In genomic region chr3:95142617-95143011, GRCm38 (mm10) we compare ENCODE assay signal across 8 mouse cellular contexts. TPM values are rescaled to one million over a fixed set of nuclear protein-coding genes. Genes with fewer than 3 reads are reported as not detected.
DNase-seq lines count a peak whose midpoint lies in the region; ATAC-seq and TF ChIP-seq lines count a peak whose summit lies in the region.

No protein-coding gene starts in this region.

- H3K4me3 ChIP-seq in heart, embryonic 10.5 days = no peak overlapping the region
- no peak overlapping the region for H3K4me3 ChIP-seq in heart, adult 2 months
- H3K4me3 ChIP-seq in midbrain, postnatal 0 days (ENCODE audit: low read depth, low read length) = no peak overlapping the region

- peak; percentile 99 for TF ChIP-seq CTCF in heart, adult 2 months (IDR thresholded peaks at IDR 0.05)
- peak; percentile 92 for TF ChIP-seq CTCF in midbrain, postnatal 0 days (IDR thresholded peaks at IDR 0.05)

- no peak overlapping the region for H3K27ac ChIP-seq in heart, embryonic 10.5 days
- H3K27ac ChIP-seq in heart, adult 2 months = no peak overlapping the region
- H3K27ac ChIP-seq in midbrain, postnatal 0 days (ENCODE audit: low read depth, low read length) = no peak overlapping the region

- no peaks in the 10 kb centered on the region for H3K9me3 ChIP-seq in heart, embryonic 10.5 days
- H3K9me3 ChIP-seq in midbrain, postnatal 0 days (ENCODE audit: low read length) = no peaks in the 10 kb centered on the region

- H3K9ac ChIP-seq in heart, adult 2 months (ENCODE audit: low read depth, low read length) = no peak overlapping the region
- H3K9ac ChIP-seq in midbrain, postnatal 0 days (replicated peaks; ENCODE audit: low read length, poor library complexity, severe bottlenecking) = no peak overlapping the region

- intact Hi-C loops in heart, adult 2 months (cut with DNase I) = loop anchor here (1.0 to 5.0 kb wide), 5 partner anchors 18 to 121 kb away; partner anchors contain the start of genes Gabpb2, Psmd4 and Sema6c

- peak; percentile 90 to 96 for DNase-seq in heart, adult 18-20 months
- no peak for DNase-seq in heart, embryonic 10.5 days (ENCODE audit: low spot score)
- DNase-seq in embryo, embryonic 9.5 days (ENCODE audit: extremely low spot score) = peak; percentile 81
- DNase-seq in heart, adult 2 months = peak; percentile 88 to 92
- DNase-seq in kidney, adult 9 months = peak; percentile 94
- DNase-seq in liver = peak; percentile 85
- peak; percentile 71 for DNase-seq in midbrain, postnatal 0 days (ENCODE audit: low spot score)
- DNase-seq in spleen, postnatal 10 days (ENCODE audit: low spot score in 2 of 2) = peak; percentile 86 to 93

- peak; percentile 91 for TF ChIP-seq EP300 in heart, adult 2 months (IDR thresholded peaks at IDR 0.05; ENCODE audit: insufficient read depth, low read depth, low read length)

- 10% methylated on average over 5 of the region's 5 CpGs for WGBS in heart, embryonic 10.5 days
- WGBS in heart, adult 2 months = 4% methylated on average over 5 of the region's 5 CpGs
- WGBS in midbrain, postnatal 0 days = 14% methylated on average over 5 of the region's 5 CpGs

- H3K4me2 ChIP-seq in midbrain, postnatal 0 days (ENCODE audit: low read depth, low read length, poor library complexity, severe bottlenecking) = no peak overlapping the region

- H3K79me2 ChIP-seq in heart, adult 2 months (replicated peaks; ENCODE audit: control insufficient read depth, insufficient read depth, low read length) = no peaks in the 10 kb centered on the region

- TF ChIP-seq POLR2A in heart, adult 2 months (IDR thresholded peaks at IDR 0.05; ENCODE audit: insufficient read depth, low read depth, low read length) = 0 out of 2 replicates have a peak, but pooled peaks have one; percentile 17

- peaks cover 10% of the 10 kb centered on the region for H3K4me1 ChIP-seq in heart, embryonic 10.5 days
- no peaks in the 10 kb centered on the region for H3K4me1 ChIP-seq in heart, adult 2 months (ENCODE audit: control insufficient read depth, insufficient read depth, low read length)
- H3K4me1 ChIP-seq in midbrain, postnatal 0 days (ENCODE audit: insufficient read depth, low read length) = no peaks in the 10 kb centered on the region

- ATAC-seq in midbrain, postnatal 0 days (ENCODE audit: low FRiP score) = peak; percentile 58; the same call in 1 of the 2 replicates

- H3K27me3 ChIP-seq in heart, embryonic 10.5 days (ENCODE audit: insufficient read depth, poor library complexity, severe bottlenecking) = no peaks in the 10 kb centered on the region
- no peaks in the 10 kb centered on the region for H3K27me3 ChIP-seq in heart, adult 2 months (ENCODE audit: control insufficient read depth, insufficient read depth, low read length)
- H3K27me3 ChIP-seq in midbrain, postnatal 0 days (ENCODE audit: insufficient read depth, low read length) = no peaks in the 10 kb centered on the region

- peaks cover 16% of the 10 kb centered on the region for H3K36me3 ChIP-seq in heart, embryonic 10.5 days
- H3K36me3 ChIP-seq in heart, adult 2 months (ENCODE audit: control insufficient read depth, insufficient read depth, low read length) = no peaks in the 10 kb centered on the region
- peaks cover 14% of the 10 kb centered on the region for H3K36me3 ChIP-seq in midbrain, postnatal 0 days (ENCODE audit: insufficient read depth, low read length)

RNA-seq across cellular contexts. Expression of gene Tnfaip8l2, which starts 0.5 kb away (rescaled TPM):
- total RNA-seq in heart, adult 18-20 months (2021) = 1 to 10 TPM; 2.2 to 2.6 TPM
- polyA plus RNA-seq in heart, embryonic 10.5 days (2016; fragmentation: Nextera tagmentation; extraction: Ambion mirVana) = 0.21 and 1.2 TPM in 2 replicates
- total RNA-seq in heart, adult 2 months (2021) = 1 to 10 TPM; 1.5 to 2.1 TPM
- 3.3 and 4.9 TPM in 2 replicates for polyA plus RNA-seq in heart, adult 2 months (2012; rRNA removed)
- total RNA-seq in midbrain, postnatal 0 days (2014; rRNA removed) = 0.93 and 1.2 TPM in 2 replicates
- 2.2 and 2.8 TPM in 2 replicates for polyA plus RNA-seq in midbrain, postnatal 0 days (2015; fragmentation: Nextera tagmentation; extraction: Ambion mirVana)

RNA-seq across cellular contexts. Expression of gene Lysmd1, which starts 8.7 kb away (rescaled TPM):
- 1 to 10 TPM; 4.5 to 4.7 TPM for total RNA-seq in heart, adult 18-20 months (2021)
- polyA plus RNA-seq in heart, embryonic 10.5 days (2016; fragmentation: Nextera tagmentation; extraction: Ambion mirVana) = 8.7 and 10.1 TPM in 2 replicates
- total RNA-seq in heart, adult 2 months (2021) = 1 to 10 TPM; 4.5 to 6.3 TPM
- 5.8 and 7.8 TPM in 2 replicates for polyA plus RNA-seq in heart, adult 2 months (2012; rRNA removed)
- total RNA-seq in midbrain, postnatal 0 days (2014; rRNA removed) = 35.3 and 42.2 TPM in 2 replicates
- 50.9 and 51.9 TPM in 2 replicates for polyA plus RNA-seq in midbrain, postnatal 0 days (2015; fragmentation: Nextera tagmentation; extraction: Ambion mirVana)

RNA-seq across cellular contexts. Expression of gene Scnm1, which starts 8.8 kb away (rescaled TPM):
- total RNA-seq in heart, adult 18-20 months (2021) = 10 to 100 TPM; 36.5 to 38.3 TPM
- polyA plus RNA-seq in heart, embryonic 10.5 days (2016; fragmentation: Nextera tagmentation; extraction: Ambion mirVana) = 55.3 and 60.9 TPM in 2 replicates
- total RNA-seq in heart, adult 2 months (2021) = 10 to 100 TPM; 28.3 to 32.1 TPM
- polyA plus RNA-seq in heart, adult 2 months (2012; rRNA removed) = 46.8 and 67.9 TPM in 2 replicates
- total RNA-seq in midbrain, postnatal 0 days (2014; rRNA removed) = 47.6 and 60.4 TPM in 2 replicates
- 69.6 and 82.7 TPM in 2 replicates for polyA plus RNA-seq in midbrain, postnatal 0 days (2015; fragmentation: Nextera tagmentation; extraction: Ambion mirVana)

RNA-seq across cellular contexts. Expression of gene Sema6c, which starts 17.6 kb away (rescaled TPM):
- total RNA-seq in heart, adult 18-20 months (2021) = 1 to 10 TPM; 4.0 to 4.8 TPM
- polyA plus RNA-seq in heart, embryonic 10.5 days (2016; fragmentation: Nextera tagmentation; extraction: Ambion mirVana) = 1.9 and 4.1 TPM in 2 replicates
- 1 to 10 TPM; 3.8 to 3.9 TPM for total RNA-seq in heart, adult 2 months (2021)
- polyA plus RNA-seq in heart, adult 2 months (2012; rRNA removed) = 16.9 and 21.1 TPM in 2 replicates
- 126 and 148 TPM in 2 replicates for total RNA-seq in midbrain, postnatal 0 days (2014; rRNA removed)
- polyA plus RNA-seq in midbrain, postnatal 0 days (2015; fragmentation: Nextera tagmentation; extraction: Ambion mirVana) = 17.1 and 18.4 TPM in 2 replicates

RNA-seq across cellular contexts. Expression of gene Tmod4, which starts 18.3 kb away (rescaled TPM):
- 10 to 100 TPM; 34.7 to 36.3 TPM for total RNA-seq in heart, adult 18-20 months (2021)
- 0.70 and 0.90 TPM in 2 replicates for polyA plus RNA-seq in heart, embryonic 10.5 days (2016; fragmentation: Nextera tagmentation; extraction: Ambion mirVana)
- 10 to 100 TPM; 22.6 to 30.9 TPM for total RNA-seq in heart, adult 2 months (2021)
- polyA plus RNA-seq in heart, adult 2 months (2012; rRNA removed) = 23.3 and 25.6 TPM in 2 replicates
- not detected in 2 replicates for total RNA-seq in midbrain, postnatal 0 days (2014; rRNA removed)
- polyA plus RNA-seq in midbrain, postnatal 0 days (2015; fragmentation: Nextera tagmentation; extraction: Ambion mirVana) = 0.41 and 0.49 TPM in 2 replicates
